Mouse (Mus musculus) yolk sac, embryonic 10.5 days (tissue): ENCODE measurements around the gene Mical3.

Experiments used
- DNase-seq: peaks from one replicate; pipeline ENCODE4 v3.0.0-alpha.2; 2017; ENCODE audit warnings: low spot score

The Mical3 gene

DNA sequence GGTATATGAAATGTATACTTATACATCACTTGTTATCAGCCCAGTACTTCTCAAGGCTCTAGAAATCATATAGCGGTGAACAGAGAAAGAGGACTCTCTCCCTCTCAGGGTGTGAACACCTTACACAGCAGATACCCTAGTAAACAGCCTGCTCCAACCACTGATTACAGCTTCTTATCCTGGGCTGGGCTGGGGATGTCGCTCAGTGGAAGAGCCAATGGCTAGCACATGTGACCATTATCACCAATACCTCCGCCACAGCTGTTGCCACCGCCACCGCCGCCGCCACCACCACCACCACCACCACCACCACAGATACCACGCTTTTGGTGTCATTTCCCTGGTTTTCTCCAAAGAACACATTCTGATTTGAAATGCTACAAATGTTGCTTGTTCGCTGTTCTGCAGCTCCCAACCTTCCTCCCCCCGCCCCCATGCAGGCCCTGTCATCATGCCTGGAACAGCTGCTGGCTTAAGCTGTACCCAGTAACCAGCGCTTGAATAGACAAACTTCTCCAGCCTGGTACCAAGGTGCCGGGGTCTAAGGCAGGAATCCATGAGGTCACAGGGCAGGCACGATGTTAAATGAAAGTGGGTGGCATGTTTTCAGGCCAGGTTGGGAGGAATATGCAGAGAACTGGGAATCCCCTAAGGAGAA lies 78.7 kb downstream of the Mical3 start:
- no peak for DNase-seq

DNA sequence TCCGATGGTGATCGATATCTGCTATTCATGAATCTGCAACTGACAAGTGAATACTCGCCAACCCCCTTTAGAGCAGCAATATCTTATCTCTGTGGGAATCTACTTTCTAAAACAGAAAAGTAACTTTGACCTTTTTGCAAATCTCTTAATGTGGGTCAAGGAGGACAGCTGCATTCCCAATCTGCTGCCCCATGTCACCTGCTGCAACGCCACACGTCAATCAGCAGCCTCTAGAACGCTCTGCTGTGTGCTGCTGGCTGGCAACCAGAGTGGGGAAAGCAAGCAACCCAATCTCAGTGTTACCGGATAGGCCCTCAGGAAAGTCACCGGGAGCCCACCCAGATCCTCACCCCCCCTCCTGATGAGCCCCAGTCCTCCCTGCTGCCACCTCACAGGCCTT lies 79.4 kb downstream of the Mical3 start:
- DNase-seq, result no peak

DNA sequence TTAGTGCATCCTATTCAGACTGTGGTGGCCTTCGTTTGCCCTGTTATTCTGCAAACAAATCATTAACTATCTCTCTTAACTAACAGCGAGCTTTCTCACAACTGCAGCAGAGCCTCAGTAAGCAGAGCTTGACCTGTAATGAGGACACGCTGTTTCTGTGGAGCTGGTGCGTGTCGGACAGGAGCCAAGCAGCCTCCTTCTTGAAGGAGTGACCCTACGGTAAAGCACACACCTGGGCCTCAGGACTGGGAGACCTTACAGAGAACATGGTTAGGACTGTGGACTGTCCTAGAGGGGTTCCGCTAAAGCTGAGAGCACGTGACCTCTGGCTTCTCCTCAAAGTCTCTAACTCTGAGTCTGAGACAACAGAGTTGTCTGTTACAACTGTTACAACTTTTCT lies 82.1 kb downstream of the Mical3 start:
- peak; percentile 49 for DNase-seq

DNA sequence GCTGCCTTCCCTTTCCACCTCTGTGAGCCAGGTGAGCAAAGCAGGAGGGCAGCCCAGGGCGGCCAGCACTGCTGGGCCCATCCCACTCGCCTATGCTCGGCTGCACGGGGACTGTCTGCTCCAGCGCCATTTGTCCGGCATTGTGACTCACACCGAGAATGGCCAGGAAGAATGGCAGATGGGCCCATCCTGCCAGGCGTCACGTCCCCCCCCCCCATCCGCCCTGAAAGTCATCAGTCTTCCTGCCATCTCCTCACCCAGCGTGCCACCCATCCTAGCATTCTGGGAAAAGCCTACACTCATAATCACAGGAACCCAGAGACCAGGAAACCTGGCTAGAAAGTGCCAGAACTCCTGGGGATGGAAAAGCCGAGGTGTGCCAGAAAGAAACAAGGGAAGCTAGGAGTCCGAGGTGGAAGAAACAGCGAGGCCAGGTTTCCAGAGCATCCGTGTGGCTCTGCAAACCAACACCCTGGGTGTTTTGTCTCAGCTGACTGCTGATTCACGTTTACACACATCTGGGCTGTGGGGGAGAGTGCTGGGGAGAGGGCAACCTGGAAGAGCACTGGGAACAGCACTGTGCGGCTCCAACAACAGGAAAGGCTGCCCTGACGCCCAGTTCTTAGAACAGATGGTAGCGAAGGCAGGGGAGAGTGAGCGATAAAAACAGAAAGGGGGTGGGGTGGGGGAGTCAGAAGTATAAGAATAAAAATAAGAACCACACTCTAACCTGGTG lies 85.3 kb downstream of the Mical3 start:
- no peak for DNase-seq

DNA sequence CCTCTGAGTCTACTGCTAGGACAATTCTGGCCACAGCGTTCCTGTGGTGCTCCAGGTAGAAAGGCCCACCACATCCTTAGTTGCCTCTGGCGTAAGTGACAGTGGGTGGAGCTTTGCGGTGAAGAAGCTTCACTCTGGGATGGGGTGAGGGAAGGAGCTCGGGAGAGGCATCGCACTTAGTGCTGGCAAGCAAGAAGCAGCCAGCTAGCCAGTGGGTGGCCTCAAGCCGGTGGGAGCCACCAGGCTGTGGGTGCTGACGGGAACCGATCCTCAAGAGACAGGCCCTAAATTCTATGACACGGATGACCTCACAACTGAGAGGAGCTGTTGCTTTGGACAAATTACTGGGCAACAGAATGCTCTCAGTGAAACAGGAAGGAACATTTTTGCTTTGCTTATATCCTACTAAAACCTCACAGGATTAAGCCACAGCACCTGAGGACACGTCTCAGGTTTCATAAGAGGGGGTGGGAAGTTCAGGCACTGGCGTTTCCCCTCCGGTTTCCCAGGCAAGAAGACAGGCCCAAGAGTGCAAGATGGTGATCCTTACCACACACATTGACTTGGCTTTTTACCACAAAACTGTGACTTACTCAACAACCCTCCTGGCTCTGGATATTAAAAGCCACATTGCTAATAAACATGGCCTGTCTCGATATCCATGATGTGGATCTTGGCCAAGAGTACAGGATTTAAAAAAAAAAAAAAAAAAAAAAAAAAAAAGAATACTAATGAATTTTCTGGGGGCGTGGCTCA lies 87.2 kb downstream of the Mical3 start:
- DNase-seq, result no peak

DNA sequence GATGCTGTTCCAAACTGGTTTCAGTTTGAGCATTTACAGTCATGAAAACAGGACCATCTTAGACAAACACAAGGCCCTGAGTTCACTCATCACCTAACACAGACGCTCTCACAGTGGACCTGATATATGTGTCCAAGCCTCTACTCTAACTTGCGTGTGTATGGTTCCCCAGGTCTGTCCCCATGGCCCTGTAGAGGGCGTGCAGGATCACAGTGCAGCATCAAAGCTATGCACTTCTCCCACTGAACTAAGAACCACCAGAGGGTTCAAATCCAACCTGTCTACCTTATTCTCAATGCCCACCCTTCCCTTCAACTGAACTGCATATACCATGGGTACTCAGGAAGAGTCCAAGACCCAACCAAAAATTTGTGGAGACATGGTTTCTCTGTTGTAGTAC lies 91.1 kb downstream of the Mical3 start:
- DNase-seq, result no peak

DNA sequence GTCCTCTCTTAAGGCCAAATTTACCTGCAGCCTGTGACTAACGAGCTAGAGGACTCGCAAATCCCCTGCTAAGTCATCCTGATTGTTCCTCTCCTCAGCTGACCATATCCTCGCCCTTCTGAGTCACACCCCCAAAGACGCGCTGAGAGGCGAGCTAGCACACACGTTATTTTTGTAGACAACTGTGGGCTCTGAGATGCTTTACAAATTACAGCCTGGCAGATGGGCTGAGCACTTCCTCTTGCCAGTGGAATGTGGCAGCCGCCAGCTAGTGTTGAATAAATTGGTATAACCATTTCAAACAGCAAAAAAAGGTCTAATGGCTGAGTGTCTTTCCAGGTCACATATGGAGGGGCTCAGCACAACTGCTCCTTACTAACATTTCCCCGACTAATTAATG lies 91.5 kb downstream of the Mical3 start:
- no peak for DNase-seq

DNA sequence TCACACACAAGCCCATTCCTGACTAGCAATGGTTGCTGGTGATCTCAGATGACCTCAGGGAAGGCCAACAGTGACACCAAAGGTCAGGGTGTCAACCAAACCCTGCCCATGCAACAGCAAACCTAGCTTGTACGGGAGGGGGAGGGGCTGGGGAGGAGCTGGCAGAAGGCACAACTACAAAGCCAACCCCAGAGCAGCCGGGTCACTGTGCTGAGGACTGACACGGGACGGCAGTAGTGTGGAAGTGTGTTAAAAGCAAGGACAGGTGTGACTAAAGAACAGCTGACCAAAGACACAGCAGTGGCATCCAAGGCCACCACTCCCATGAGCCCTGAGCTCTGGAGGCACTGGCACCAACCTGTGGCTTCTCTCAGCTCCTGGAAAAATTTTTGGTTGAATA lies 93.7 kb downstream of the Mical3 start:
- peak; percentile 68 for DNase-seq

DNA sequence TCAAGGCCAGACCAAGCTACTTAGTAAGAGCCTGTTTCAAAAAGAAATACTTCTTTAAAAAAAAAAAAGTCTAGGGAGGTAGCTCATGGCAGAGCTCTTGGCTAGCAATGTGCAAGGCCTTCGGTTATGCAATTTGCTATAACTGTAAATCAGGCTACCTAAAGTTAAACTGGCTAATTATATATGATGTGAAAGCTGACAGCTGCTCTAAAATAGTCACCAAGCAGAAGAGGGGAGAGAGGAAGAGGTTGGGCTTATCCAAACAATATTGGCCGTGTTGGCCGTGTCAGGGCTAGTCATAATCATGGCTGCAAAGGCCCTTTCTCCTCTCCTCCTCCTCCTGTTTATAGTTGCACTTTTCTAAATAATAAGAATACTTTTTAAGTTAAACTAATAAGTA lies 94.9 kb downstream of the Mical3 start:
- DNase-seq, result no peak

DNA sequence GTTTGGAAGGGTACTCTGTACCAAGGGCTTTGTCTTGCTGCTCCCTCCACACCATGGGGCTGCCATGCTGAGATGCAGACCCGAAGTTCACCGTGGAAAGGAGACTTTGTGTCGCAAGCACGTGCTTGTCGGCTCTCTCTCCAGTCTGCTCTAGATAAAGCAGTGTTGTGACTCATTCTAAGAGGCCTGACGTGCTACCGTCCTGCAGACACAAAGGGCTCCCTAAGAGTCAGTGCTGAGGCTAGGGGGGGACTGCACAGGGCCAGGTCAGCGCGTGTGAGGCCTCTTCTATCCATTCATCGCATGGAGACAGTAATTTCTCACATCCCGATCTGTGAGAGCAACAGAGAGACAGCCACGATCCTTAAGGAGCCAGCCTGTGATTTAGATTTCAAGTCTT lies 95.5 kb downstream of the Mical3 start:
- DNase-seq, result no peak

DNA sequence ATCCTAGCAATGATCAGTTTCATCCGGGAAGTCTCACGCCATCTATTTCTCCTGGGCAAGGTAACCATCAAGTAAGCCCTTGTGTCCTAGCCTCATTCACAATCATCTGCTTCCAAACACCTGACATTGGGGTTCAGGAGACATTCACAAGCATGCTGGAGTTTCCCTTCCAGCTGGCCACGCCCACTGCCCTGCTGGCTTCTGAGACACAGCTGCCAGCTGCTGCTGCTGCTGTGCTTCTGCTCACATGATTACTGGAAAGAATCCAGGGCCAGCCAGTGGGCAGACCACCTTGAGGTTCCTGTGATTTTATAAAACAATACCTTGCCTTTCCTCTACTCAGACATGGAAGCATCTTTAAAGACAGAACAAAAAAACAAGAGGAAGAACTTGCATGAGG lies 97.5 kb downstream of the Mical3 start:
- DNase-seq, result no peak

DNA sequence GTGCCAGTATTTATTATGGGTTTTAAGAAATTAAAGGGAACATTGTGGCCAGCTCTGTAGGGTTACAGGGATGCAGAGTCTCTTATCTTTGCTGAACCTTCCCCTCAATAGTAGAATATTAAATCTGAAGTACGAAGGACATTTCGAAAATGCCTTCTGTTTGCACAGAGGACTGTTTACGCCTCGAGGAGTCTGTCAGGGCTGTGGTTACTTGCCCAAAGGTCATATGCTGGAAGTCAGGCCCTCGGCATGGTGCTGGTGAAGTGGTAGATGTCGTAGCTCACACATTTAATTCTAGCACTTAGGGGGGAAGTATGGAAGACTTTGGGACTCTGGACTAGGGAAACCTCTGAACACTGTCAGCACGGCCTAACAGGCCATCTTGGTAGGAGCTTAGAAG lies 99.4 kb downstream of the Mical3 start:
- peak; percentile 58 for DNase-seq

DNA sequence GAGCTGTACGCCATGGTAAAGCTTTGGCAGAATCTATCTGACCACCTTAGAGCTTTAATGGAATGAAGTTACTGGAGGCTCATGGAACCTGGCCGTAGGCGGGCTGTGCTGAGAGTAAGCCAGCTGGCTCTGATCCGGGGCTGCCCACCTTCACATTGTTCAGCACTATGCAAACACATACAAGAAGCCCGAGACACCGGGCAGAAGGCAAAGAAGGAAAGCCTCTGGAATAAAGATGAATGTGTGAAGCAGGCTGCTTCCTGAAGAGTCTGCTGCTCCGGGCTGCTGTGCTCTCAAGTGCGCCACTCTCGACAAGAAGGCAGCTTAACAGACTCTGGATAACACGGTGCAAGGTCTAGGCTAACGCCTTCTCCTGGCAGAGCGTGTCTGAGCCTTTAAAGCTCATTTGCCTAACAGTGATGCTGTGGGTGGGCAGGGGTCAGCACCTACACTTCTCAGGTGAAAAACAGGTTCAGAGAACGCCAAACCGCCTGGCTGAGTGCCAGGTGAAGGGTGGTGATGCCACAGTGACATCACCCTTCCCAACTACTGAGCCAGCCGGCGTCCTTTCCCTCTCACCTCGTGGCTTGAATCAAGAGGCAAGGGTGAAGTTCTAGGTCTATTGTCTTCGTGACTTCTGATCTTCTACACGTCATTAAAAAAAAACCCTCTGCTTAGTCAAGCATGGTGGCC lies 100.8 kb downstream of the Mical3 start:
- no peak for DNase-seq

DNA sequence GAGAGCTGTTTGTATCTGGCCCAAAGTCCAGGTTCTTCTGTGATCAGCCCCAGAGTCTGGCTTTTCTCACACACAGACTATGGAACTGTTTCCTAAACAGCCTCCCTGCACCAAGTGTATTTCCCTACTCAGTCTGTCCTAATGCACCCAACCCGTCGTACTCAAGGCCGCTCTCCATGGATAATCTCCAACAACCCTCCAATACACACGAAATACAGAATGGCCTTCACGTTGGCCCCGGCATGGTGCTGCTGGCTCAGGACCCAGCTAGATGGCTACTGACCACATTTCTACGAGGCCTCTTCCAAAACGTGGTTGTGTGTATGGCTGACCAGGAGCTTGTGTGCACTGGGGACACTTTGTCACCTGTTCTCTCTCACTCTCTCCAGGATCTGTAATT lies 102.3 kb downstream of the Mical3 start:
- DNase-seq, result no peak

DNA sequence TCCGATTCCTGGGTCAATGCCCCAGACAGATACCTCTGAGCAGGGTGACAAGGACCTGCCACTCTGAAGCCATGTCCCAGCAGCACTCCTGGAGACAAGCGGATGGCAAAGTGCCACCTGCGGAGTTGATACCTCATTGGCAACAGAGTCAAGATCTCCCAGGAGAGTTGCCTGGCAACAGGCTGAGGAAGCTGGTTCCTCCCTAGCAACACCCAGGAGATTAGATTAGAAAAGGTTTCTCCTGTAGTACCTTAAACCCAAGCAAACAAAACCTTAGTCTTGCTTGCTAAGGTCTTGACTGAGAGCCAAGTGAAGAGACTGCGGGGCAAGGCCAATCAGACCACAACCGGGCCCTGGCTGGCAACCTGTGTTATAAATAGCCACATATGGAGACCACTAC lies 103.5 kb downstream of the Mical3 start:
- no peak for DNase-seq

DNA sequence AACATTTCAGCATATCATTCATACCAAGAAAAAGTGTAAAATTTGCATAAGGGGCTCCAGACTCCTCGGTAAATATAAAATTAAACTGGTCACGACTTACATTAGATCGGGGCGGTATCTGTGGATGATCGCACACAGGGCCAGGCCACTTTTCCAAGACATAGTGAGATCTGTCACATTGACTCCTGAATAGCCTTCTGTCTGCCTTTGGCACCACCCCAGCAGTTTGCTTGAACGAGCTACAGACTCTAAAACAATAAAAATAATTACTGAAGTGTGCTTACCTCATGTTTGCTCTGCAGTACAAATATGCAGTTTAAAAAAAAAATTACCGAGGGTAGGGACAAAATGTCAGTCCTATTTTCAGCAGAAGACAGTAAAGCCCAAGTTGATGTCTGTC lies 103.9 kb downstream of the Mical3 start:
- no peak for DNase-seq

DNA sequence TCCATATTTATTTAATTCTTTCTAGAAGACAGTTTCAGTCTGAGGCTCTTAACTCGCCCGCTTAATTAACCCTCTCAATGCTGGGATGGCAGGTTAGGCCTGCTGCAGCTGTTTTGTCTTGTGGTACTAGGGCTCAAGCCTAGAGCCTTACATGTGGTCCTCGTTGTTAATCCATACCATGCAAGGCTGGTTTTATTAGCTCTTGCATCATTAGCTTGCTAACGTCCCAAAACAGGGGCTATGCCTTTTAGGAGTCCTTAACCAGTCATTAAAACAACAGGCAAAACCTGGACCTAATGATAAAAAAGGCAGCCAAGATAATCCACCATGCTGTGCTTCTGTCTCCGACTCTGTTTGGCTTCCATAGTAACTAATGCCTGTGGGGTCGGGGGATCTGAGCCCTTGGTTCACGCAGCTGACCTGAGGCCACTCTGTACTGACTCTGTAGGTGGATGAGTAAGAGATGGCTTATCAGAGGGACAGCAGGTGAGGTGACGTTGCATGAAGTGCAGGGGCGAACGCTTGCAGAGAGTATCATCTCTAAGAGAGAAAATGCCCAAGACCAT lies 104.7 kb downstream of the Mical3 start:
- no peak for DNase-seq

DNA sequence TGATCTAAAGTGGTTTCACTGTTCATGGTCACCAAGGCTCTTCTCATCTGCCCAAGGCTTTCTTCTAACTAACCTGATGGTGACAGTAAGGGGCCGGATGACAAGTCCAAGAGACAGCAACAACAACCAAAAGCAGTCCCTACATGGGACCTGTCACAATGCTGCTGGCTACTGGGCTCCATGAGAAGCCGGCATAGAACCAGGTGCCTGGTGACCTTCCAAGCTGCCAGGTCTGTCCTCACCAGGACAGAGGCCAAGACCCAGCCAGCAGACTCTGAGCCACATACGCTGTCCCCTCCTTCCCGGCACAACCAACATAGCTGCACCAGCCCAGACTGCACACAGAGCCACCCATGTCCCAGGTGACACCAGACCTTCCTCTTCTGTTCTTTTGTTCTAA lies 112.7 kb downstream of the Mical3 start:
- DNase-seq, result no peak

DNA sequence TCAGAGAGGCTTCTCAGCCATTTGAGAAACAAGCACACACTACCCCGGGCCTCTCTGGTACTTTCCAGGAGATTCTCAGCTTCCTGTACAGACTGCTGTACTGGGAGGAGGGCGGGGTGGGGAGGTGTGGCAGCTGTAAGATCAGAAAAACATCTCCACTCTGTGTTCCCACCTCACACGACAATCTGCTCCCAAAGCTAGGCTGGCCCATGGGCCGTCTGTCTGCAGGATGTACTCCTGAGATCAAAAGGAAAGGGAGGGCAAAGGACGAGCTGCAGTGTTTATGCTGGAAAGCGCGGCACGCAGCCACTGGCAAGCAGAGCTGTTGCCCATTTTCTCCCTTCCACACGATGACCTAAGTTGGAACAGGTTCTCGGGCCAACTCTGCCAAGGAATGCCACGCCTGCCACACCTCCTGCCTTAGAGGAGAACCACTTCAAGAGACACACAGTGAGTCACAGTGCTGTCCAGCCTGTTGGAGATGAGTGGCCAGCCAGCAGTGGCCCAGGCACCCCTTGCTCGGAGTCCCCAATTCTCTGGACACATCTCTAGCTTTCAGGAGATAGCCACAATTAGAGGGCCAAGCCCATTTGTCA lies 113.3 kb downstream of the Mical3 start:
- no peak for DNase-seq

DNA sequence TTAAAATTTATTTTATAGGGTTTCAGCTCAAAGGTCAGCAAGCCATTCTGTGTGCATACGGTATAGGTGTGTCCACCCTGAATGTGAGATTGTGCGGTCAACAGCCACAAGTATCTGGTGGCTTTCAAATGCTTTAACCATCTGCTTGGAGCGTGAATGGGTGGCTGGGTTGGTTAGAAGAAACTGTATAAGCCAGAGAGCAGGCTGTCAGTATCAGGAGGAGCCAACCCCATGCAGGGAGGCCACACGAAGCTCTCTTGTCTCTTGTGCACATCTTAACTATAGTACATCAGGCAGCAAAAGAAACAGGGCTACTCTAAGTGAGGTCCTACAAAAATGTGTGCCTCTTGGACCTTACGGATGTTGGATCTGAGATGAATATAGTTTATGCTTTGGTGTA lies 114.7 kb downstream of the Mical3 start:
- no peak for DNase-seq

DNA sequence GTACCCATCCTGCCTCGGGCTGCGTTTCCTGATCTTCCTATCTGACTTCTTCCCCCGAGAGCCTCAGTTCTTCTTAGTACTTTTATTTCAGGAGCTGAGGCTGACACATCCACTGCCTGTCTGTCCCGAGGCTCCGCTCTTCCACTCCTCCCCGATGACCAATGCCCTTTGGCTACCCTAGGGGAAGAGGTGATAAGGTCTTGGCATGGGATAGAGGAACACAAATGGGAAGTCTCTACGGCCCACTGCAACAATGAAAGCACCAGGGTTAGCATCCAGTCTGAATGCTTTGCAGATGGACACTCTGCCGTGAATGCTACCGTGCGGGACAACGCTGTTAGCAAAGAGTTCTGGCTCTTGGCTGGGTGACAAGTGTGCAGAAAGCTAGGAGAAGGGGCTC lies 116.5 kb downstream of the Mical3 start:
- no peak for DNase-seq

DNA sequence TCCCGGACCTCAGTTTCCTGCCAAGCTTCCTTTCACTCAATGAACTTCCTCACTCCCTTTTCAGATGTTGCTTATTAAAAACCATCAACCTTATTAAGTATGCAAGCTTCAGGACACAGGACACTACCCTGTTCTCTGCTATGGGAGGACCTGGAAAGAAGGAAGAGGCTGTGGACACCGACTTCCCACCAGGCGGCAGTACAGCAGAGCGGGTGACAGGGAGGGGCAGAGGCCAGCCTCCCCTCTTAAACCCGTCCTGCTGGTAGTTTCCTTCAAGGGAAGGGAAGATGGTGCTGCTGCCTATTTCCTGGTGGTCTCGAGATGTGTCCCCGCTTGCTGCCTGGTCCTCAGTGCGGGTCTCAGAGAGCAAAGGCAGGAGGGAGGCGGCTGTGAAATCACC lies 117.0 kb downstream of the Mical3 start:
- peak; percentile 43 for DNase-seq
